Mouse (Mus musculus) left cerebral cortex, adult 2 months (tissue): ENCODE measurements around the gene Tsc22d2. TPM values are rescaled to one million over a fixed set of nuclear protein-coding genes. Genes with fewer than 3 reads are reported as not detected.

Experiments used
- DNase-seq, 2 experiments: peaks; one replicate each; pipeline ENCODE4 v3.0.0; 2021 to 2022; ENCODE audit warnings: low spot score in 2 of 2, mixed read lengths in 1 of 2; ENCODE audit errors: extremely low spot score in 1 of 2
- H3K27ac ChIP-seq: fragments of 200-600 bp; 2 replicates; pipeline ENCODE4 v1.8.1; 2022
- H3K4me3 ChIP-seq: fragments of 200-600 bp; 2 replicates; pipeline ENCODE4 v1.8.1; 2022
- CTCF ChIP-seq: fragments of 200-600 bp; IDR thresholded peaks from 2 replicates; pipeline ENCODE4 v1.8.1; 2022; ENCODE audit warnings: antibody characterized with exemption, mild to moderate bottlenecking, moderate library complexity
- intact Hi-C: fragments of 180-260 bp; cut with DNase I; formaldehyde crosslinking; loops from one replicate; pipeline ENCODE4 v1.15.1; 2025
- total RNA-seq, 2 experiments: library from RNA; stranded (reverse); gene quantifications; 2 replicates each; pipeline ENCODE4 v1.2.3; 2021

Tsc22d2 gene
- total RNA-seq, 2 experiments from 2014 or later, result 36.9 to 40.7 TPM

DNA sequence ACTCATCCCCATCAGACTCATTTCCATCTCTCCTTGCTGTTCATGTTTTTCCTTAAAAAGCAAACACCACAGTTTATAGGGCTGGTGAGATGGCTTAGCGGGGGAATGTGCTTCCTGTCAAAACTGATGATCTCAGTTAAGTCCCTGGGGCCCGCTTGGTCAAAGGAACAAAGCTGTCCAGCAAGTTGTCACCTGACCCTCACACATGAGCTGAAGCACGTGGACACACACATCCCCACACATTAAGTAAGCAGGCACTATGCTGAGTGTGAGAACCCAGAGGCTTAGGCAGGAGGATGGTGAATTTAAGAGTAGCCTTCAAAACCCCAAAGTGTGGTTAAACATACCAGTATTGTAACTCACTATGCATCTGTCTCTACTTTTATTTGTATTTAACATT, 14.6 kb upstream of the Tsc22d2 start:
- TF ChIP-seq CTCF, result no peak
- intact Hi-C loops, result no loop called here
- H3K27ac ChIP-seq, result no peak overlapping the region
- DNase-seq, result no peak
- no peak overlapping the region for H3K4me3 ChIP-seq

DNA sequence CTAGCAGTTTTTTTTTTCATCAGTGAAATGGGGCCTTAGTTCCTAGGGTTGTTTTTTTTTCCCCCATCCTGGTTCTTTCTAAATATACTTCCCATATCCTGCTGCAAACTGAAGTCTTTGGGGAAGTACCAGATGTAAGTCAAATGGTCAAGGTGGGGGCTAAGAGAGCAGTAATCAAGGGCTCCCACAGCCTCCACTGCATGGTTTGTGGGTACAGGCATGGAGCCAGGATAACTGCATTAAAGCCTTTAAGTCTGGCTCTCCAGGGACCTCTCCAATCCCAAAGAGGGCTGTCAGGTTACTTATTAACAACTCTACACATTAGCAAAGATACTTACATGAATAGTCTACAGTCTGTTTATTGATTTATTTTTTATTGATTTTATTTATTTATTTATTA, 2.8 kb upstream of the Tsc22d2 start:
- Histone ChIP-seq H3K27ac (no peak overlapping the region), H3K4me3 (no peak overlapping the region)
- TF ChIP-seq CTCF, result no peak
- DNase-seq, result no peak
- intact Hi-C loops, result loop anchor here (10.0 kb wide), 2 partner anchors 373 to 677 kb away; partner anchors contain the start of gene Rnf13

DNA sequence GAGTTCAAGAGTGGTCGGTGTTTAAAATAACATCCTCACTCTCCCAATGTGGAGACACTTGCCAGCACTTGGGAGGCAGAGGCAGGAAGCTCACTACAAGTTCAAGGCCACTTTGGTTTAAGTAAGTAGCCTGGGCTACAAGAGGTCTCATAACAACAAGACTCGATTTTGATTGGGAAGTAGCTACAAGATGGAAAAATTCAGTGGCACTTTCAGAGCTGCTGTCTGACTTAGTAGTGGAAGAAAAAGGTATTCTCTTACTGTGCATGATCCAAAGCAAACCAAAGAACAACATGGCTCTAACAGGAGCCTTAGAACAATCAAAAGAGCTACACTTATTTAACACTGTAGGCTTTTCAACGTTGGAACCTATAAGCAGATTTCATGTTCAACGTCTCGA, 844 bp upstream of the Tsc22d2 start:
- DNase-seq, result no peak
- TF ChIP-seq CTCF, result no peak
- intact Hi-C loops, result loop anchor here (1.0 to 10.0 kb wide), 7 partner anchors 112 to 679 kb away; partner anchors contain the start of genes Eif2a, Rnf13, Serp1 and Siah2
- Histone ChIP-seq H3K27ac (peak overlapping the region; percentile 98; the same call in 1 of the 2 replicates), H3K4me3 (peak overlapping the region; percentile 71)

DNA sequence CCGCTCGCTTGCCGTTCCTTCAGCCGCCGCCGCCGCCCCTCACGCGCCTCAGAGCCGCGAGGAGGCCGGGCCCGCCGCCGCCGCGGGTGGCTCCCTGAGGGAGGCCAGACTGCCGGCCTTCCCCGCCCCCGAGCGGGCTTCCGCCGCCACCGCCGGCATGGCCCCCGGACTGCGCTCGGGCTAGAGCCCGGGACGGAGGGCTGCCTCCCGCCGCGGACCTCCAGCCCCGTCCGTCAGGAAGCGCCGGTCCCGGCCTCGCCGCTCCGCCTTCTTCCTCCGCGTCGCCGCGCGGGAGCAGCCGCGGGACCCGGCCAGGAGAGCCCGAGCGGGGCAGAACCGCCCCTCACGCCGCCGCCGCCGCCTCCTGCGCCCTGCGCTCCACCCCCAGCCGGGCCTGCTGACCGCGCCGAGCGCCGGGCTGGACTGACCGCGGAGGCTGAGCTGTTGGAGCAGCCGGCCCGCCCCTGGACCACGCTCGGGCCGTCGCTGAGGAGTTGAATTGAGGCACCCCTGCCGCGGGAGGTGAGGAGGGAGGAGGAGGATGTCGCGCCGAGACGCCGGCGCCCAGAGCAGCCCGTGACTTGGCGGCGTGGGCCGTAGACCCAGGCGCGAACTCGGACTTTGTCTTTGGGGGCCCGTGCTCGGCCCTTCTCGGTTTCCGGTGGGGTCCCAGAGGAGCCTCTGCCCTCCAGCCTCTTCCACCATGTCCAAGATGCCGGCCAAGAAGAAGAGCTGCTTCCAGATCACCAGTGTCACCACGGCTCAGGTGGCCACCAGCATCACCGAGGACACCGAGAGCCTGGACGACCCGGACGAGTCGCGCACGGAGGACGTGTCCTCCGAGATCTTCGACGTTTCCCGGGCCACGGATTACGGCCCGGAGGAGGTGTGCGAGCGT, 720 bp downstream of the Tsc22d2 start:
- Histone ChIP-seq H3K4me3 (peak overlapping the region; percentile 71), H3K27ac (peak overlapping the region; percentile 98)
- peak; percentile 72 to 77 for DNase-seq
- no peak; the same call in 1 of the 2 replicates for TF ChIP-seq CTCF
- intact Hi-C loops, result loop anchor here (1.0 to 10.0 kb wide), 7 partner anchors 110 to 680 kb away; partner anchors contain the start of genes Eif2a, Rnf13, Serp1 and Siah2

DNA sequence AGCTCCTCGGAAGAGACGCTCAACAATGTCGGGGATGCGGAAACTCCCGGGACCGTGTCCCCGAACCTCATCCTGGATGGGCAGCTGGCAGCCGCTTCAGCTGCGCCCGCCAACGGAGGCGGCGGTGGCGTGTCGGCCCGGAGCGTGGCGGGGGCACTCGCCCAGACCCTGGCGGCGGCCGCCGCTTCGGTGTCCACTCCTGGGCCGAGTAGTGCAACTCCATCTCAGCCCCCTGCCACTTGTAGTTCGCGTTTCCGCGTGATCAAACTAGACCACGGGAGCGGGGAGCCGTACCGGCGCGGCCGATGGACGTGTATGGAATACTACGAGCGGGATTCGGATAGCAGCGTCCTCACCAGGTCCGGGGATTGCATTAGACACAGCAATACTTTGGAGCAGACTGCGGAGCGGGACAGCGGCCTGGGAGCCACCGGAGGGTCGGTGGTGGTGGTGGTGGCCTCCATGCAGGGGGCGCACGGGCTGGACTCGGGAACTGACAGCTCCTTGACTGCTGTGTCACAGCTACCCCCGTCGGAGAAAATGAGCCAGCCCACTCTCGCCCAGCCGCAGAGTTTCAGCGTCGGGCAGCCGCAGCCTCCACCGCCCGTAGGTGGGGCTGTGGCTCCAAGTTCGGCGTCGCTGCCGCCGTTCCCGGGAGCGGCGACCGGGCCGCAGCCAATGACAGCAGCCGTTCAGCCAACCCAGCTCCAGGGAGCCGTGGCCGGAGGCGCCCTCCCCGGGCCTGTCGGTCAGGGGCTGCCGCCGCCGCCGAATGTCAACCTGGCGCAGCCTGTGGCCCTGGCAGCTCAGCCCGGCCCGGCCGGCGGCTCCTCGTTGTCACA, 1.6 kb downstream of the Tsc22d2 start:
- intact Hi-C loops, result loop anchor here (2.0 to 10.0 kb wide), 7 partner anchors 77 to 681 kb away; partner anchors contain the start of genes Rnf13, Selenot and Siah2
- TF ChIP-seq CTCF, result peak; percentile 63
- Histone ChIP-seq H3K4me3 (peak overlapping the region; percentile 71), H3K27ac (peak overlapping the region; percentile 98)
- peak; percentile 78 to 80 for DNase-seq

DNA sequence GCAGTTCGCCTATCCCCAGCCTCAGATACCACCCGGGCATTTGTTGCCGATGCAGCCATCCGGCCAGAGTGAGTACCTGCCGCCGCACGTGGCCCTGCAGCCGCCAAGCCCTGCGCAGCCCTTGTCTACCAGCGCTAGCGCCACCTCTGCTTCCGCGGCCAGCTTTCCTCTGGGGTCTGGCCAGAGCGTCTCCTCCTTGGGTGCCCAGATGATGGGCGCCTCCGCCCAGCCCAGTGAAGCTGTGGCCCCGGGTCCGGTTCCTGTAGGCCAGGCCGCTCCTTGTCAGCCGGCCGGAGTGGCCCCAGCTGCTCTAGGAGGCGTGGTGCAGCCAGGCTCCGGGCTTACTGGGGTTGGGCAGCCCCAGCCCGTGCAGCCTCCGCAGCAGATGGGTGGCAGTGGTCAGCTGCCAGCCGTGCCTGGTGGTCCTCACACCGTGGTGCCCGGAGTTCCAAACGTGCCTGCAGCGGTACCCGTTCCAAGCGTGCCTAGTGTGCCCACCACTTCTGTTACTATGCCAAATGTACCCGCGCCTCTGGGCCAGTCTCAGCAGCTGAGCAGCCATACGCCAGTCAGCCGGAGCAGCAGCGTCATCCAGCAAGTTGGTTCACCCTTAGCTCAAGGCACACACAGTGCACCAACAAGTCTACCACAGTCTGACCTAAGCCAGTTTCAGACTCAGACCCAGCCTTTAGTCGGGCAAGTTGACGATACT, 2.4 kb downstream of the Tsc22d2 start:
- intact Hi-C loops, result loop anchor here (2.0 to 10.0 kb wide), 4 partner anchors 76 to 682 kb away; partner anchors contain the start of genes Rnf13 and Selenot
- Histone ChIP-seq H3K4me3 (peak overlapping the region; percentile 71), H3K27ac (peak overlapping the region; percentile 98)
- DNase-seq, result peak; percentile 43 to 47
- no peak for TF ChIP-seq CTCF

DNA sequence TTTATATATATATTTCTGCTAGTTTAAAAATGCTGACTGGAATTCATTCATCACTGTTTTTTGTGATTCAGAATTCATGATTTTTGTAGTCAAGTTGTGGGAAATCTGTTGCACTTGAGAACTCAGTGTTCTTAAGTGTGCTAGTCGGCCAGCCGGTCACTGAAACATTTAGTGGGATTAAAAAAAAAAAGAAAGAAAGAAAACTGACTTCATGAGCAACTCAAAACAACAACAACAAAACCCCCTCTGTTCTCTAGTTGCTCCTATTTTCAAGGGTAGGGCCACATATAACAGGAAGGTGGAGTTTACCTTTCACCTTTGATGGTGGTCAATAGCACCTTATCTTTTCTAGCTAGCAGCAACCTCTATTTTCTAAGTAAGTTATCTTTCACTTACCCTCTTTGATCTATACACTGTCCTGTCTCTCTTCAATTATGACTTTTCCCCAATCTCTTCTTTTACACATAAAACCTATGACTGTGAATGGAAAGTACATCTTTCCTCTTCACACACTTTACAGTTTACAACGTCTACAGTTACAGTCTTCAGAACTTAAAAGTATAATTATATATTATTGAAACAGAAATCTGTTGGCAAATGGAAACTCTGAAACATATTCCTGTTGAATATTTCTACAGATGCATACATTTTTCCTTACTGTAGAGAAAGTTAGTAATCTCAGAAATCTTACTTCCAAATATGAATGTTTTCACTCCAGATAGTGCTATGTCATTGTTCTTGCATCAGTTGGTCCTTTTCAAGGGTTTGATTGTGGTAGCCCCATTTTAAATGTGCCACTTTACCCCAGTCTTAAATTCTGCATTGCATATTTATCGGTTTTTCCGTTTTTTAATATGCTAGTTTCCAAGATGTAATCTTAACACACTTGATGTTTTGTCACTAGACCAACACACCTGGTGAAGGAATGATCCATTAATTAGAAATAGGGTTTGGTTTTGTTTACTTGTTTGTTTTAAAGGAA, 4.5 kb downstream of the Tsc22d2 start:
- no peak for TF ChIP-seq CTCF
- no peak for DNase-seq
- intact Hi-C loops, result loop anchor here (10.0 kb wide), 2 partner anchors 366 to 684 kb away; partner anchors contain the start of gene Rnf13
- H3K4me3 ChIP-seq, result peak overlapping the region; percentile 71
- no peak overlapping the region for H3K27ac ChIP-seq

DNA sequence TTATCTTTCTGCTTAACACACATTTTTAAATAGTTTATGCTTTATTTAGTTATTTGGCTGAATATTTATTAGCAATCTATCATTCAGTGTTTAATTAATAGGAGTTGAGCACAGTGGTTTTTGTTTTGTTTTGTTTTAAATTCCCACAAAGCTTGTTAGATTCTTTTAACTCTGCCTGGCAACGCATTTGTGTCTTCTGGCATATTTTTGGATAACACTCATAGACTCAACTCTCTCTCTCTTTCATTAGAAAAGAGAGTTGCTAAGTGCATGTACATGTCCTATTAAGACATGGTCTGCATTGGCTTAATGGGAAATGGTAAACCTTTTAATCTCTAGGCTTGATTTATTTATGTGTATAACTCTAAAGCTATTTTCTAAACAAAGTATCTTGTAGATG, 14.3 kb downstream of the Tsc22d2 start:
- no peak for DNase-seq
- no peak overlapping the region for H3K4me3 ChIP-seq
- no peak overlapping the region for H3K27ac ChIP-seq
- TF ChIP-seq CTCF, result no peak
- intact Hi-C loops, result no loop called here

DNA sequence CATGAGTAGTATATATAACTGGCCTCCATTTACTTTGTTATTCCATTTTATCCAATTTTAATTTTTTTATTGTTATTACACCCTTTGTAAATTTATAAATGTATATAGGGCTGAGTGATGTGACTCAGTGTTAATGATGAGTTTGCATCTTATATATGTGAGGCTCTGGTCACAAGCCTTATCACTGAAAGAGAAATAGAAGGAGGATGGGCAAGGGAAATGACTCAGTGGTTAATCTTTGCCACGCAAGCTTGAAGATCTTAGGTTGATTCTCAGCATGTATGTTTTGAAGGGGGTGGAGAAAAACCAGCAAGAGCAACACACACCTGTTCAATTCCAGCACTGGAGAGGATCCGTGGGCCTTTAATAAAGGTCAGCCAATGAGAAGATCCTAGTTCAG, 19.9 kb downstream of the Tsc22d2 start:
- Histone ChIP-seq H3K27ac (no peak overlapping the region), H3K4me3 (no peak overlapping the region)
- no peak for DNase-seq
- intact Hi-C loops, result no loop called here
- TF ChIP-seq CTCF, result no peak

DNA sequence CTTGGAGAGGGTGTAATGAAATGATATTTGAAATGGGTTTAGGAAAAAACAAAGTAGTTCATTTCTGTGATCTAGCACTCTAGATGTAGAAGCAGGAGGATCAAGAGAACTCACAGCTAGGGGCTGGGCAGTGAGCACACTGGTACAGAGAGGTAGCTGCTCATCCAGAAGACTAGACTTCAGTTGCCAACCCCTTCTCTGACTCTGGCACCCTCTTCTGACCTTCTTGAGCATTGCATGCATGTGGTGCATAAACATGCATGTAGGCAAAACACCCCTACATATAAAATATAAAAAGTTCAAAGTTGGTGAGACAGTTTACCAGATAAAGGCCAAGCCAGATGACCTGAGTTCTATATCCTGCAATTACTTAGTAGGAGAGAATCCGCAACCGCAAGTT, 33.7 kb downstream of the Tsc22d2 start:
- no peak for DNase-seq
- peak; percentile 22 for TF ChIP-seq CTCF
- no peak overlapping the region for H3K27ac ChIP-seq
- H3K4me3 ChIP-seq, result no peak overlapping the region
- intact Hi-C loops, result no loop called here
